Mouse (Mus musculus) heart, embryonic 16.5 days (tissue): ENCODE results near the gene Trp53. TPM values are rescaled to one million over a fixed set of nuclear protein-coding genes. Genes with fewer than 3 reads are reported as not detected.
"Not testable (repeated sequence)": the region's sequence is repeated elsewhere in the genome, so short reads cannot be mapped to it uniquely, and the experiment has no call there.

Source experiments
- ATAC-seq: fragments of 200-750 bp; cut with Nextera tagmentation; replicated peaks from 2 replicates; pipeline ENCODE4 v1.8.0; 2017; ENCODE audit warnings: moderate number of reproducible peaks; ENCODE audit not compliant: insufficient read depth, low FRiP score; ENCODE audit errors: extremely low read depth
- H3K27ac ChIP-seq: fragments of 300-500 bp; sonication (generic); 2 replicates; pipeline ENCODE4 v1.5.1; 2014; ENCODE audit warnings: mild to moderate bottlenecking, low read length, control low read depth, moderate library complexity
- H3K27me3 ChIP-seq: fragments of 300-500 bp; sonication (generic); 2 replicates; pipeline ENCODE4 v1.6.1; 2014; ENCODE audit warnings: low read length, mixed read lengths; ENCODE audit not compliant: control insufficient read depth, insufficient read depth
- H3K36me3 ChIP-seq: fragments of 300-500 bp; sonication (generic); 2 replicates; pipeline ENCODE4 v1.6.1; 2014; ENCODE audit not compliant: control insufficient read depth, insufficient read depth
- H3K4me1 ChIP-seq: fragments of 300-500 bp; sonication (generic); 2 replicates; pipeline ENCODE4 v1.6.1; 2014; ENCODE audit warnings: low read length, mixed read lengths; ENCODE audit not compliant: control insufficient read depth, insufficient read depth
- H3K4me2 ChIP-seq: fragments of 300-500 bp; sonication (generic); 2 replicates; pipeline ENCODE4 v1.6.1; 2014; ENCODE audit warnings: low read depth, mild to moderate bottlenecking, control low read depth, low read length
- H3K4me3 ChIP-seq: fragments of 300-500 bp; sonication (generic); 2 replicates; pipeline ENCODE4 v1.5.1; 2014; ENCODE audit warnings: mild to moderate bottlenecking, control low read depth, low read length
- H3K9ac ChIP-seq: fragments of 300-500 bp; sonication (generic); 2 replicates; pipeline ENCODE4 v1.6.1; 2014; ENCODE audit warnings: low read length, control low read depth
- H3K9me3 ChIP-seq: fragments of 300-500 bp; sonication (generic); replicated peaks from 2 replicates; pipeline ENCODE4 v1.6.1; 2016; ENCODE audit warnings: low read length; ENCODE audit not compliant: control insufficient read depth
- WGBS: fragments of 180-500 bp; shearing (Covaris S2); extraction: QIAGEN DNeasy Blood & Tissue Kit; methylation state at CpG from one replicate; pipeline ENCODE4 v1.1.7; 2014; 5-methylcytosine and 5-hydroxymethylcytosine counted together
- microRNA counts: library from miRNA; unstranded; fragments of <30 nt; microRNA quantifications from one replicate; lab custom pipeline; 2016
- microRNA-seq: library from miRNA; unstranded; fragments of <30 nt; microRNA quantifications from one replicate; pipeline ENCODE4, GENCODE M21; 2017
- polyA plus RNA-seq: library from polyadenylated mRNA; unstranded; fragments of >200 nt; fragmentation: Nextera tagmentation; extraction: Ambion mirVana; gene quantifications from 2 replicates; pipeline ENCODE4 v1.2.1, GENCODE M21; 2015

Trp53 gene
- polyA plus RNA-seq, 1 experiment from 2014 or later, result 87.0 TPM

DNA sequence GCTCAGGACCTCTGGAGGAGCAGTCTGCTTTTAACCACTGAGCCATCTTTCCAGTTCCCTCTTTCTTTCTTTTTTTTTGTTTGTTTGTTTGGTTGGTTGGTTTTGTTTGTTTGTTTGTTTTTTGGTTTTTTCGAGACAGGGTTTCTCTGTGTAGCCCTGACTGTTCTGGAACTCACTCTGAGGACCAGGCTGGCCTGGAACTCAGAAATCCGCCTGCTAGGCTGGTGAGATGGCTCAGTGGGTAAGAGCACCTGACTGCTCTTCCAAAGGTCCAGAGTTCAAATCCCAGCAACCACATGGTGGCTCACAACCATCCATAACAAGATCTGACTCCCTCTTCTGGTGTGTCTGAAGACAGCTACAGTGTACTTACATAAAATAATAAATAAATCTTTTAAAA lies 44.2 kb downstream of the Trp53 start:
- H3K9me3 ChIP-seq, H3K36me3 ChIP-seq, H3K4me1 ChIP-seq, ATAC-seq, H3K4me2 ChIP-seq, H3K27ac ChIP-seq, H3K9ac ChIP-seq, H3K4me3 ChIP-seq, H3K27me3 ChIP-seq: not testable (repeated sequence)
- 84% methylated on average over 2 of the region's 2 CpGs for WGBS

DNA sequence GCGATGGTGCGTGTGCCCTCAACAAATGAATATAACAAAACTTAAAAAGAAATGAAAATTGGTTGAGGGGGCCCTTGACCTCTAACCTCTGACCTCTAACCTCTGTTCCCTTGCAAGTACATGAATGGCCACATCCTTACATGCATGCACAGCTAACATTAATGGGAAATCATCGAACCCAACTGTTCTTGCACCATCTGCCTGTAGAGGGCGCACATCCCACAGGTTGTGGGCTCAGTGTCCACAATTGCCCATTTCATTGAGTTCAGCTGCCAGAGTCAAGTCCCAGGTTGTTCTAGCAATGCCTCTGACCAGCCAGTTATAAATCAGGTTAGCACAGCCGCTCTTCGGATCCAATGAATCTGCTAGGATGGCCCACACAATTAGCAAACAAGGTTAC lies 48.1 kb downstream of the Trp53 start:
- WGBS, result 36% methylated on average over 6 of the region's 6 CpGs
- ATAC-seq, result no peak
- no peak overlapping the region for H3K4me3 ChIP-seq

DNA sequence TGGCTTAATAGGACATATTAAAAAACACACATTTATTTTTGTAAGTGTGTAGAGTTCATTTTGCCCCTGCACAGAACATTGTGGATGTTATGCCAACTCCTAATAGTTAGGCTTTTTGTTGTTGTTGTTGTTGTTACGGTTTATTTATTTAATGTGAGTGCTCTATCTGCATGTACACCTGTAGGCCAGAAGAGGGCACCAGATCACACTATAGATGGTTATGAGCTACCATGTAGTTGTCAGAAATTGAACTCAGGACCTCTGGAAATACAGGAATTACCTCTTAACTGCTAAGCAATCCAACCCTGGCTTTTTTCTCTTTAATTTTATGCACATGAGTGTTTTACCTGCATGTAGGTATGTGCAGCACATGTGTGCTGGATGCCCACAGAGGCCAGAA lies 49.6 kb downstream of the Trp53 start:
- H3K4me1 ChIP-seq, result peaks cover 13% of the 10 kb centered on the region
- no peak overlapping the region for H3K9ac ChIP-seq
- H3K4me2 ChIP-seq, result no peak overlapping the region
- no peak overlapping the region for H3K27ac ChIP-seq
- no peaks in the 10 kb centered on the region for H3K36me3 ChIP-seq
- WGBS, result 58% methylated on average over 1 of the region's 1 CpGs
- no peaks in the 10 kb centered on the region for H3K27me3 ChIP-seq
- ATAC-seq, result no peak
- no peaks in the 10 kb centered on the region for H3K9me3 ChIP-seq
- H3K4me3 ChIP-seq, result no peak overlapping the region

More for the DNA sequence above, 48.1 kb downstream of the Trp53 start:
- H3K27me3 ChIP-seq, result no peaks in the 10 kb centered on the region
- no peak overlapping the region for H3K9ac ChIP-seq
- no peaks in the 10 kb centered on the region for H3K36me3 ChIP-seq
- H3K9me3 ChIP-seq, result no peaks in the 10 kb centered on the region
- no peak overlapping the region for H3K4me2 ChIP-seq
- peaks cover 3% of the 10 kb centered on the region; the same call in 1 of the 2 replicates for H3K4me1 ChIP-seq
- H3K27ac ChIP-seq, result no peak overlapping the region

DNA sequence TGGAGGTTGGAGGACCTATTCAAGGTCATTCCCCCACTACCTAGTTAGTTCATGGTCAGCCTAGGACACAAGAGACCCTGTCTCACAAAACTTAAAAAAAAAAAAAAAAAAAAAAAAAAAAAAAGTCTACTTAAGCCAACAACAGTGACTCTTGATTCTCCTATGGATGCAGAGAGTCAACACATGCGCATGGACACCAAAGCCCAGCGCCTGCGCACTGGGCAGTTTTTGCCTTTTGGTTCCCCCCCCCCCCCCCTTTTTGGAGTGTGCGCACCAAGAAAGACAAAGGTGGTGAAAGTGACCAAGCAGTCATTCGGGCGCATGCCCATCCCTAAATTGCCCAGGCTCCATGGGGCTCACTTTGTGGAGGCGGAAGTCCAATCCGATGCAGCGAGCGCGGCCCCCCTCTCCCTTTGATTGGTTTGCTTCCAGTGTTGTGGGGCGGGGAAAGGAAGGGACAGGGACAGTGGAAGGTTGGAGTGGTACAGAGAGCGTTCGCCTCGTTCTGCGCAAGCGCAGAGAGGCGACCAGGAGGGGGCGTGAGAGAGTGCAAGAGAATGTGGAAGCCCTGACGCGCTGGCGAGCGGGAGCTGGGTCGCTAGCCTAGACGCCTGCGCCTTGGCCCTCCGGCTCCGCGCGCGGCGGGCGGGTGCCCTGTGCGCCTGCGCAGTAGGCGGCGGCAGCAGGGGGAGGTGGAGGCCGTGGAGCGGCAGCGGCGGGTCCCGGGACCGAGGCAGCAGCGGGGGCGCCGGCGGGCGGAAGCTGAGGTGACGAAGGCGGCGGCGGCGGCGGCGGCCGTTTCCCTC lies 52.3 kb downstream of the Trp53 start, which contains the start of gene Fxr2:
TSS of gene Fxr2 (plus strand) at position 707 of the 806 bp plus-strand sequence.
- Histone ChIP-seq H3K4me3 (peak within 1 kb of the TSS; percentile 95), H3K27ac (peak within 1 kb of the TSS; percentile 96), H3K27me3 (no peaks in the 10 kb centered on the region), H3K4me2 (peak within 1 kb of the TSS; percentile 85), H3K9ac (peak within 1 kb of the TSS; percentile 97), H3K36me3 (peaks cover 3% of the 10 kb centered on the region; the same call in 1 of the 2 replicates), H3K4me1 (peaks cover 22% of the 10 kb centered on the region), H3K9me3 (no peaks in the 10 kb centered on the region)
- peak; percentile 98 for ATAC-seq
- 0% methylated on average over 49 of the region's 56 CpGs for WGBS

DNA sequence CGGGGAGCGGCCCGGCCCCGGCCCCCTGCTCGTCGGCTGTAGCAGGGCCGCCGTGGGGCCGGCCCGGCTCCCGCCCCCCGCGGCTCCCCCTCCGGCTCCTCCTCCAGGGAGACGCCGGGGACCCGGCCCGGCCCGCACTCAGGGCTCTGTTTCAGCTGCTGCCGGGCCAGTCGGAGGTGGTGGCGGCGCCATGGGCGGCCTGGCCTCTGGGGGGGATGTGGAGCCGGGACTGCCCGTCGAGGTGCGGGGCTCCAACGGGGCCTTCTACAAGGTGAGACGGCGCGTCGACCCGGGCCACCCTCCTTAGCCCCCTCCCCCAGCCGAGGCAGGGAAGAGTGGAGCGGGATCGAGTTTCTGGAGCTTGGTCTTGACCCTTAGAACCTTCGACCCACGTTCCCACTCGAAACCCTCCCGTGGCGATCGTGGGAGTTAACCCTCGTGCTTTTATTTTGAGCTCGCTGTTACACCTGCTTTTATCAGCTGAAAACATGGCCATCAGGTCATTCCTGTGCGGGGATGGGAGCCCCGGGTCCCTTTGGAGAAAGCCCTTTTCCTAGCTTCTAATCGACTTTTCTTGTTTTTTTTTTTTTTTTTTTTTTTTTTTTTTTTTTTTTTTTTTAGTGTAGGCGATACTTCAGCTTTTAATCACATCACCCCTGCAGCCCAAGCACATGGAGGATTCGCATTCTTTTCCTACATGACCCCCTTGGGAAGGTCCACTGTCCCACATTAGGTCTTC lies 53.1 kb downstream of the Trp53 start:
- under 1% methylated on average over 31 of the region's 50 CpGs for WGBS
- peak overlapping the region; percentile 85 for H3K4me2 ChIP-seq

DNA sequence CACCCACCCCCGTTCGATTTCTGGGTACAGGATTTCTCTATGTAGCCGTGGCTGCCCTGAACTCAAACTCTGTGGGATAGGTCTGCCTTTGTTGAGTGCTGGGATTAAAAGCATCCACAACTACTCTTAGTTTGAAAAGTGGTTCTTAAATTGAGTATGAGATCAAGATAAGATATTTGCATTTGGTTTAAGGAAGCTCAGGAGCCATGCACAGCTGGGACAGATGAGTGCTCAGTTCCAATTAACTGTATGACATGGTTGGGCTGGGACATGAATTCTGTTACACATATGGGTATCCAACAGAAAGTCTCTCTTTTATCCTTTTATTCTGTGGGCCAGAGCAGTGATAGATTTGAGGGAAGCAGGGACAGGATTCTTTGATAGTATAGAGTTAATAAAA lies 55.3 kb downstream of the Trp53 start:
- no peak for ATAC-seq
- Histone ChIP-seq H3K4me3 (no peak overlapping the region), H3K4me2 (no peak overlapping the region), H3K27me3 (no peaks in the 10 kb centered on the region), H3K36me3 (peaks cover 7% of the 10 kb centered on the region), H3K27ac (no peak overlapping the region), H3K9me3 (no peaks in the 10 kb centered on the region), H3K9ac (no peak overlapping the region), H3K4me1 (peaks cover 22% of the 10 kb centered on the region)
- 75% methylated on average over 3 of the region's 3 CpGs for WGBS

More for the DNA sequence above, 53.1 kb downstream of the Trp53 start:
- Histone ChIP-seq H3K4me3 (peak overlapping the region; percentile 95), H3K9me3 (no peaks in the 10 kb centered on the region), H3K4me1 (peaks cover 22% of the 10 kb centered on the region), H3K27me3 (no peaks in the 10 kb centered on the region), H3K27ac (peak overlapping the region; percentile 96), H3K36me3 (peaks cover 3% of the 10 kb centered on the region; the same call in 1 of the 2 replicates), H3K9ac (peak overlapping the region; percentile 97)
- ATAC-seq, result peak; percentile 53

MicroRNAs within 50 kb of the gene (microRNA counts, 519-probe panel; counts per million panel counts)
- microRNA mmu-miR-467f (lab: Ali Mortazavi, UCI), result 1,993 counts per million, percentile 22 among the panel's probes with 10 or more counts

Small RNA genes within 50 kb of the gene (microRNA-seq; reads per million reads assigned to microRNA genes)
- gene Mir467f, result not detected

Other genes with a start within 250 kb of the Trp53 start
- gene Rnf227, start 239.9 kb upstream of the Trp53 start, polyA plus RNA-seq, result 6.5 TPM in 2 replicates
- 13.3 and 19.8 TPM in 2 replicates for gene Chd3, start 211.0 kb upstream of the Trp53 start, polyA plus RNA-seq
- 134 and 135 TPM in 2 replicates for gene Naa38, start 184.9 kb upstream of the Trp53 start, polyA plus RNA-seq
- gene Cyb5d1, start 184.7 kb upstream of the Trp53 start, polyA plus RNA-seq, result 25.4 and 27.6 TPM in 2 replicates
- gene Tmem88, start 182.1 kb upstream of the Trp53 start, polyA plus RNA-seq, result 39.6 and 45.2 TPM in 2 replicates
- gene Kdm6b, start 166.7 kb upstream of the Trp53 start, polyA plus RNA-seq, result 17.3 and 18.2 TPM in 2 replicates
- gene Dnah2, start 31.2 kb upstream of the Trp53 start, polyA plus RNA-seq, result 0.17 and 0.62 TPM in 2 replicates
- gene Efnb3, start 20.2 kb upstream of the Trp53 start, polyA plus RNA-seq, result 49.9 and 57.0 TPM in 2 replicates
- gene Wrap53, start 104 bp upstream of the Trp53 start, polyA plus RNA-seq, result 15.1 and 16.5 TPM in 2 replicates
- gene Atp1b2, start 25.6 kb downstream of the Trp53 start, polyA plus RNA-seq, result 22.3 and 25.6 TPM in 2 replicates
- gene Shbg, start 37.5 kb downstream of the Trp53 start, polyA plus RNA-seq, result 0.20 TPM in 1 of 2 replicates, not detected in the other
- gene Sat2, start 41.7 kb downstream of the Trp53 start, polyA plus RNA-seq, result 13.0 and 13.8 TPM in 2 replicates
- 22.1 and 25.4 TPM in 2 replicates for gene Fxr2, start 52.6 kb downstream of the Trp53 start, polyA plus RNA-seq
- gene Sox15, start 75.0 kb downstream of the Trp53 start, polyA plus RNA-seq, result not detected in 2 replicates
- 40.1 and 44.0 TPM in 2 replicates for gene Mpdu1, start 82.3 kb downstream of the Trp53 start, polyA plus RNA-seq
- gene Cd68, start 85.8 kb downstream of the Trp53 start, polyA plus RNA-seq, result 10.0 and 12.3 TPM in 2 replicates
- 337 and 346 TPM in 2 replicates for gene Eif4a1, start 92.1 kb downstream of the Trp53 start, polyA plus RNA-seq
- gene Senp3, start 101.7 kb downstream of the Trp53 start, polyA plus RNA-seq, result 55.8 and 58.0 TPM in 2 replicates
- gene Tnfsf13, start 105.4 kb downstream of the Trp53 start, polyA plus RNA-seq, result 0.45 and 0.85 TPM in 2 replicates
- gene Tnfsf12, start 115.5 kb downstream of the Trp53 start, polyA plus RNA-seq, result 5.9 and 7.8 TPM in 2 replicates
- gene Tnfsfm13, start 115.7 kb downstream of the Trp53 start, polyA plus RNA-seq, result 3.1 and 3.5 TPM in 2 replicates
- 13.8 and 16.9 TPM in 2 replicates for gene Polr2a, start 178.3 kb downstream of the Trp53 start, polyA plus RNA-seq
- 0.16 and 0.18 TPM in 2 replicates for gene Slc35g3, start 181.6 kb downstream of the Trp53 start, polyA plus RNA-seq
- gene Zbtb4, start 185.6 kb downstream of the Trp53 start, polyA plus RNA-seq, result 3.6 TPM in 2 replicates
- gene Chrnb1, start 215.6 kb downstream of the Trp53 start, polyA plus RNA-seq, result 5.8 and 6.0 TPM in 2 replicates
- 2.2 and 3.0 TPM in 2 replicates for gene Fgf11, start 221.5 kb downstream of the Trp53 start, polyA plus RNA-seq
- gene Tmem102, start 225.3 kb downstream of the Trp53 start, polyA plus RNA-seq, result 3.1 TPM in 2 replicates
- not detected in 2 replicates for gene Gm39566, start 234.9 kb downstream of the Trp53 start, polyA plus RNA-seq
- not detected in 2 replicates for gene Spem2, start 238.1 kb downstream of the Trp53 start, polyA plus RNA-seq
- gene Spem1, start 241.8 kb downstream of the Trp53 start, polyA plus RNA-seq, result not detected in 2 replicates